Mouse (Mus musculus) myocyte (in vitro differentiated cells): ENCODE results near the gene Itgb1bp1.

Experiments
- MYOG ChIP-seq, 3 experiments: IDR thresholded peaks; one replicate each; pipeline ENCODE4 v1.6.1; 2011; ENCODE audit warnings: control low read depth in 2 of 3, low read depth in 2 of 3, mild to moderate bottlenecking in 2 of 3; ENCODE audit not compliant: insufficient read length in 2 of 3, control insufficient read depth in 1 of 3, insufficient read depth in 1 of 3
- POLR2A ChIP-seq: IDR thresholded peaks from one replicate; pipeline ENCODE4 v1.6.1; 2011; ENCODE audit warnings: low read depth, mild to moderate bottlenecking, control low read depth, moderate library complexity; ENCODE audit not compliant: insufficient read length
- TCF12 ChIP-seq: IDR thresholded peaks from one replicate; pipeline ENCODE4 v1.6.1; 2011; ENCODE audit warnings: mild to moderate bottlenecking, control low read depth; ENCODE audit not compliant: poor library complexity, insufficient read depth, severe bottlenecking
- USF1 ChIP-seq: IDR thresholded peaks from one replicate; pipeline ENCODE4 v1.6.1; 2011; ENCODE audit warnings: low read depth, mild to moderate bottlenecking, control low read depth, moderate library complexity

DNA sequence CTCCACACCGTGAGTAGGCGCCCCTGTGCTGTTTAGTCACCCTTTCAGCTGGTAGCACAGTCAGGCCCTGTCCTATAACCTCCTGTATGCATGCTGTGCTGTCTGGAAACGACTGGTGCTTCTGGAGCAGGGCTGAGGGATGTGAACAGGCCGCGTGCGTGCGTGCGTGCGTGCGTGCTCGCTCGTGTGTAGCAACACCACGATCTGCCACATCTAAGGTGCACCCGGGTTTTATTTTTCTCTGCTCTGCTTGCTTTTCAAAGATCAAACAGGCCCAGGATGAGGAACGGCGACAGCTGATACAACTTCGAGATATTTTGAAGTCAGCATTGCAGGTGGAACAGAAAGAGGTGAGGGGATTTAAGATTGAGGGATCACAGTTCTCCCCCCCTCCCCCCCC is 73.2 kb downstream of the Itgb1bp1 start:
- TF ChIP-seq MYOG (IDR thresholded peaks at IDR 0.05; ENCODE audit: control insufficient read depth in 1 of 3, insufficient read depth in 1 of 3, insufficient read length in 2 of 3, low read depth in 2 of 3) (no peak), POLR2A (no peak), USF1 (no peak), TCF12 (no peak)
